Mouse (Mus musculus): ENCODE data around the gene Ndufv1. TPM values are rescaled to one million over a fixed set of nuclear protein-coding genes. Genes with fewer than 3 reads are reported as not detected.

The Ndufv1 gene
- polyA plus RNA-seq, 1 experiment from 2014 or later: 180 TPM

DNA sequence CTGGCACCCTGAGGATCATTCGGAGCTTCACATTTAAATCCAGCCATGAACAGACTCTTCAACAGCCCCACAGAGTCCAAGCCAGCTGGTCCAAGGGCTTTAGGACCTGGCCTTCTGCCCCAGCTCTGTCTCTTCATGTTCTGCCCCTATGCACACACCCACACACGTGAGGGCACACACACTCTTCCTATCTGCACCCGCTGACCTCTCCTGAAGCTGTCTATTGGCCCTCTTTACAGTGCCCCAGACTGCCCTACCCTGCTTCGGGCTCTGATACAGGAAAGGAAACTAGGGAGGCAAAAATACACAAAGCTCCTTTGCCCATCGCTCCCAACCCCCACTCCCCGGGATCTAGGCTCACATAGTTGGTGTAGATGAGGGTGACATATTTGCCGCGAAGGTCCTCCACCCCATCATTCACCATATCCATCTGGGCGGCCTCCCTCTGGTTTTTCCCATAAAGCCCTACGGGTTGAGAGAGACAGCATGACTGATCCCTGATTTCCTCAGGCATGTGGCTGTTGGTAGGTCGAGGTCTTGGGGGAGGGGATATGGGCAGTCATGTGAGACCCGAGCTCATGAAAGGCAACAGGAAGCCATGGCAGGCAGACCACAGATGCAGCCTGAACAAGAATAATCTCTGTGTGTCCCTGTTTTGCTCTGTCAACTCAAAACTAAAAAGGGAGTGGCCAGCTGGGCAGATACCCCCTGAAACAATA is 23.9 kb upstream of the Ndufv1 start:
- Histone ChIP-seq H3K4me1 (ENCODE audit: control insufficient read depth, insufficient read depth, low read length) (peaks cover 9% of the 10 kb centered on the region; the same call in 1 of the 2 replicates), H3K36me3 (ENCODE audit: control insufficient read depth, insufficient read depth, low read length) (no peaks in the 10 kb centered on the region), H3K9me3 (ENCODE audit: control insufficient read depth, low read length) (no peaks in the 10 kb centered on the region), H3K4me2 (no peak overlapping the region), H3K4me3 (ENCODE audit: low read depth, low read length) (no peak overlapping the region), H3K27me3 (ENCODE audit: control insufficient read depth, insufficient read depth, low read length) (no peaks in the 10 kb centered on the region), H3K27ac (ENCODE audit: low read depth, low read length) (no peak overlapping the region), H3K9ac (ENCODE audit: low read length) (no peak overlapping the region)
- DNase-seq (ENCODE audit: low spot score, missing footprints) (peak; percentile 73), ATAC-seq (ENCODE audit: low FRiP score) (no peak)
- WGBS: 77% methylated on average over 12 of the region's 12 CpGs

DNA sequence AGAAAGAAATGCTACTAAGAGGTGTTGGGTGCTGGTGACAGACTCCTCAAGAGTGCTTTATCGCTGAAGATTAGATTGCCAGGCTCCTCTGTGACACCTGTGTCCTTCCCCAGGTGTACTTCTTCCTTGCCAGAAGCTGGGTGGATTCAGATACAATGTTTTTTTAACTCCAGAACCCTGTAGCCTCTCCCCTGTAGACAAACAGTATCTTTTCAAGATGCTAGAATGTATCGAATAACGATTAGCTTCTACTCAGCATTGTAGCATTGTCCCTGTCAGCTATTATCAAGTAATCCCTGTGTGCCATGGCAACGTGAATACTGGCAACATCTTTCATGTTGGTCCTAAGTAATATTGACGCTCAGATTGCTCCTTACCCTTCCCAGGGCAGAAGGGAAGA is 21.1 kb upstream of the Ndufv1 start:
- ATAC-seq (ENCODE audit: low FRiP score) (no peak), DNase-seq (ENCODE audit: low spot score, missing footprints) (peak; percentile 17)
- Histone ChIP-seq H3K27me3 (ENCODE audit: control insufficient read depth, insufficient read depth, low read length) (no peaks in the 10 kb centered on the region), H3K4me3 (ENCODE audit: low read depth, low read length) (no peak overlapping the region), H3K9me3 (ENCODE audit: control insufficient read depth, low read length) (no peaks in the 10 kb centered on the region), H3K27ac (ENCODE audit: low read depth, low read length) (no peak overlapping the region), H3K36me3 (ENCODE audit: control insufficient read depth, insufficient read depth, low read length) (no peaks in the 10 kb centered on the region), H3K4me2 (no peak overlapping the region), H3K9ac (ENCODE audit: low read length) (no peak overlapping the region), H3K4me1 (ENCODE audit: control insufficient read depth, insufficient read depth, low read length) (peaks cover 9% of the 10 kb centered on the region; the same call in 1 of the 2 replicates)
- 54% methylated on average over 5 of the region's 5 CpGs for whole genome bisulfite sequencing

DNA sequence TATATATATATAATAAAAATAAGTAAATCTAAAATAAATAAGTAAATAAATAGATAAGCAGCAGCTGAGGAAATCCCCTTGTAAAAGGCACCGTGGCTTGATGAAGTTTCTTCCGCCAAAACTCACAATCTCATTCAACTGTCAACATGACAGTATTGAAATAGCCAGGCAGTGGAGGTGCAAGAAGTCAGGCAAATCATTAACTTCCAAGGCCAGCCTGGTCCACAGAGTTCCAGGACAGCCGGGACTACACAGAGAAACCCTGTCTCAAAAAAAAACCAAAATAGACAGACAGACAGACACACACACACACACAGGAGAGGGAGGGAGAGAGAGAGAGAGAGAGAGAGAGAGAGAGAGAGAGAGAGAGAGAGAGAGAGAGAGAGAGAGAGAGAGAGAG is 20.7 kb upstream of the Ndufv1 start:
- H3K27me3 ChIP-seq (ENCODE audit: control insufficient read depth, insufficient read depth, low read length): no peaks in the 10 kb centered on the region
- no peaks in the 10 kb centered on the region for H3K36me3 ChIP-seq (ENCODE audit: control insufficient read depth, insufficient read depth, low read length)
- no peak overlapping the region for H3K27ac ChIP-seq (ENCODE audit: low read depth, low read length)
- H3K4me1 ChIP-seq (ENCODE audit: control insufficient read depth, insufficient read depth, low read length): peaks cover 9% of the 10 kb centered on the region; the same call in 1 of the 2 replicates
- ATAC-seq (ENCODE audit: low FRiP score) (no peak), DNase-seq (ENCODE audit: low spot score, missing footprints) (no peak)
- H3K4me2 ChIP-seq: no peak overlapping the region
- H3K9me3 ChIP-seq (ENCODE audit: control insufficient read depth, low read length): no peaks in the 10 kb centered on the region
- no peak overlapping the region for H3K9ac ChIP-seq (ENCODE audit: low read length)
- WGBS: 83% methylated on average over 3 of the region's 3 CpGs
- no peak overlapping the region for H3K4me3 ChIP-seq (ENCODE audit: low read depth, low read length)

DNA sequence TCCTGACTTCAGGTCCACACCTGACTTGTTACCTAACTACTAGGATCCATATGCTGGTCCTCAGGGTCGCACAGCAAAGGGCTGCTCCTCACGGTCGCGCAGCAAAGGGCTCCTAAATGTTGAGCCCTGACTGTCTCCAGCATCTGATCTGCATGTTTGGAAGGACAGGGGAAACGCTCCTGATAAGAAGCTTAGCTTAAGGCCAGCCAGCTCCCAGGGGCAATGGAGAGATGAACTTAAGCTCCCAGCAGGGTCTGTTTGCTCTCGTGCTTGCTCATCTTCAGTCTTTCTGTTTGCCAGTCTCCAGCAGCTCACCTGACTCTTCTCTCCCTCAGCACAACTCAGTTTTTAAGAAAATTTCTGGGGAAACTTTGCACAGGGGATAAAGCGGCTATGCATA is 20.1 kb upstream of the Ndufv1 start:
- Histone ChIP-seq H3K27ac (ENCODE audit: low read depth, low read length) (no peak overlapping the region), H3K9ac (ENCODE audit: low read length) (no peak overlapping the region), H3K4me1 (ENCODE audit: control insufficient read depth, insufficient read depth, low read length) (peaks cover 5% of the 10 kb centered on the region; the same call in 1 of the 2 replicates), H3K36me3 (ENCODE audit: control insufficient read depth, insufficient read depth, low read length) (no peaks in the 10 kb centered on the region), H3K27me3 (ENCODE audit: control insufficient read depth, insufficient read depth, low read length) (no peaks in the 10 kb centered on the region), H3K4me2 (no peak overlapping the region), H3K4me3 (ENCODE audit: low read depth, low read length) (no peak overlapping the region), H3K9me3 (ENCODE audit: control insufficient read depth, low read length) (no peaks in the 10 kb centered on the region)
- DNase-seq (ENCODE audit: low spot score, missing footprints): no peak
- no peak for ATAC-seq (ENCODE audit: low FRiP score)
- WGBS: 55% methylated on average over 7 of the region's 7 CpGs

DNA sequence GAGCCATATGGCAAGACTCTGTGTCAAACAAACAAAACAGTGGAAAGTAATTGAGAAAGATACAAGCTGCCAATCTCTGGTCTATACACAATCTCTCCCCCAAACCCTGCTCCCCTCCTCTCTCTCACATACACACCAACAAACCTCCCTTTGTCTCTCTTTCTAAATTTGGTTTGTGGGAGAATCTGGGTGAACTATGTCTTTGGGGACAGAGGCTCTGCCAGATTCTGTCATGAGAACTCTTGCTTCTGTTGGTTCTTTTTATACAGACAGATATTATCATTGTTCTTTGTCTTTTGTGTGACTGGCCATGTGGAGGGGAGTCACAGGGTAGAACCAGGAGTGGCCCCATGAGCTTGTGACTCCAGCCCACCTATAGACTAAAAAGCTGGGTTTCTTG is 15.0 kb upstream of the Ndufv1 start:
- no peak overlapping the region for H3K4me2 ChIP-seq
- H3K36me3 ChIP-seq (ENCODE audit: control insufficient read depth, insufficient read depth, low read length): no peaks in the 10 kb centered on the region
- no peaks in the 10 kb centered on the region for H3K27me3 ChIP-seq (ENCODE audit: control insufficient read depth, insufficient read depth, low read length)
- no peak overlapping the region for H3K9ac ChIP-seq (ENCODE audit: low read length)
- ATAC-seq (ENCODE audit: low FRiP score): no peak
- H3K4me1 ChIP-seq (ENCODE audit: control insufficient read depth, insufficient read depth, low read length): no peaks in the 10 kb centered on the region
- H3K9me3 ChIP-seq (ENCODE audit: control insufficient read depth, low read length): no peaks in the 10 kb centered on the region
- H3K4me3 ChIP-seq (ENCODE audit: low read depth, low read length): no peak overlapping the region
- DNase-seq (ENCODE audit: low spot score, missing footprints): peak; percentile 17
- H3K27ac ChIP-seq (ENCODE audit: low read depth, low read length): no peak overlapping the region

DNA sequence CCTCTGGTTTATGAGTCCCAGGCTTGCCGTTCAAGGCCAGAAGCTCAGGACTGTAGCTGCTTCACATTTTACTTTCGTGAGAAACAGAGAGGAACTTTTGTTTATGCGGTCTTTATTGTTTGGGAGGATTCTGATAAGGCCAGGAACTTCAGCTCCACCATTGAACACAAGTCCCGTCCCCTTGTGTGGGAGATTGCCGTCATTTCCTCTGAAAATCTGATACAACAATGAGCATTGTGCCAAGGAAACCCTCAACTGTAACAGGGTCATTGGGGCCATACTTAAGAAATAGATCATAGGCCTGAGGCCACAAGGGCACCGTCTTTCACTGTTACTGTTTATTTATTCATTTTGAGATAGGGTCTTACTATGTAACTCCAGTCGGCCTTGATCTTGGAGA is 10.6 kb upstream of the Ndufv1 start:
- Histone ChIP-seq H3K4me1 (ENCODE audit: control insufficient read depth, insufficient read depth, low read length) (no peaks in the 10 kb centered on the region), H3K9ac (ENCODE audit: low read length) (no peak overlapping the region), H3K9me3 (ENCODE audit: control insufficient read depth, low read length) (no peaks in the 10 kb centered on the region), H3K27me3 (ENCODE audit: control insufficient read depth, insufficient read depth, low read length) (no peaks in the 10 kb centered on the region), H3K4me3 (ENCODE audit: low read depth, low read length) (no peak overlapping the region), H3K4me2 (no peak overlapping the region), H3K36me3 (ENCODE audit: control insufficient read depth, insufficient read depth, low read length) (no peaks in the 10 kb centered on the region), H3K27ac (ENCODE audit: low read depth, low read length) (no peak overlapping the region)
- no peak for DNase-seq (ENCODE audit: low spot score, missing footprints)
- 86% methylated on average over 7 of the region's 7 CpGs for WGBS
- ATAC-seq (ENCODE audit: low FRiP score): no peak

DNA sequence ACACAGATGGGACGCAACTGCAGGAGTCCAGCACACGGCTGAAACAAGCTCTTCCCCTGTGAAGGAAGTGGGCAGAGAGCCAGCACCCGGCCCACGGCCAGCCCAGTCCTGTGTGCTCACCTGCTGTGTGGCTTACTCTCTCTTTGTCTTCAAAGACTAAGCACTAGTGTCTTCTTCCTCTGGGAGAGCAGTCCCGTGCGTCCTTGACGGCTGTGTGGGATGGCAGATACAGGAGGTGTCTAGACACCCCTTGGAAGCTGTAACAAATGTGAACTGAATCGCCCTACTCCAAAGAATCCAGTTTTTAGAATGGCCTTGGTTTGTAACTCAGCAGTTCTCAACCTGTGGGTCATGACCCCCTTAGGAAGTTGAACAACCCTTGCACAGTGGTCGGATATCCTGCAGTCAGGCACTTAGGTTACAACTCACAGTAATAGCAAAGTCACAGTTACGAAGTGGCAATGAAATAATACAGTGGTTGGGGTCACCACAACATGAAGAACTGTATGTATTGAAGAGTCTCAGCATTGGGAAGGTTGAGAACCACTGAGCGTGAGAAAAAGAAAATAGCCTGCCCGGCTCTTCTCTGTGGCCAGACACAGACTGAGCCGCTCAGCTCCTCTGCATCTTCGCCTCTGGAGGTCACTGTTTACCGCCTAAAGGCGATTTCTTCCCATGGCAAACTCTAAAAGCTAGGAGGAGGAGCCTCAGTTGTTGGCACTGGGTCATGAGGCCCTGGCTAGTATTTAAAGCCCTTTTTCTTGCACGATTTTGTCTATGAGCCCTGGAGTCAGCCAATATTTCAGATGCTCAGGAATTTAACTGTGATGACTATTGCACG is 6.4 kb upstream of the Ndufv1 start:
- H3K9me3 ChIP-seq (ENCODE audit: control insufficient read depth, low read length): no peaks in the 10 kb centered on the region
- ATAC-seq (ENCODE audit: low FRiP score): 0 out of 2 replicates have a peak, but pooled peaks have one; percentile 52
- WGBS: 37% methylated on average over 18 of the region's 18 CpGs
- H3K4me1 ChIP-seq (ENCODE audit: control insufficient read depth, insufficient read depth, low read length): no peaks in the 10 kb centered on the region
- H3K27me3 ChIP-seq (ENCODE audit: control insufficient read depth, insufficient read depth, low read length): no peaks in the 10 kb centered on the region
- no peaks in the 10 kb centered on the region for H3K36me3 ChIP-seq (ENCODE audit: control insufficient read depth, insufficient read depth, low read length)
- H3K9ac ChIP-seq (ENCODE audit: low read length): no peak overlapping the region
- peak; percentile 92 for DNase-seq (ENCODE audit: low spot score, missing footprints)
- no peak overlapping the region for H3K4me3 ChIP-seq (ENCODE audit: low read depth, low read length)
- no peak overlapping the region for H3K27ac ChIP-seq (ENCODE audit: low read depth, low read length)
- H3K4me2 ChIP-seq: no peak overlapping the region

DNA sequence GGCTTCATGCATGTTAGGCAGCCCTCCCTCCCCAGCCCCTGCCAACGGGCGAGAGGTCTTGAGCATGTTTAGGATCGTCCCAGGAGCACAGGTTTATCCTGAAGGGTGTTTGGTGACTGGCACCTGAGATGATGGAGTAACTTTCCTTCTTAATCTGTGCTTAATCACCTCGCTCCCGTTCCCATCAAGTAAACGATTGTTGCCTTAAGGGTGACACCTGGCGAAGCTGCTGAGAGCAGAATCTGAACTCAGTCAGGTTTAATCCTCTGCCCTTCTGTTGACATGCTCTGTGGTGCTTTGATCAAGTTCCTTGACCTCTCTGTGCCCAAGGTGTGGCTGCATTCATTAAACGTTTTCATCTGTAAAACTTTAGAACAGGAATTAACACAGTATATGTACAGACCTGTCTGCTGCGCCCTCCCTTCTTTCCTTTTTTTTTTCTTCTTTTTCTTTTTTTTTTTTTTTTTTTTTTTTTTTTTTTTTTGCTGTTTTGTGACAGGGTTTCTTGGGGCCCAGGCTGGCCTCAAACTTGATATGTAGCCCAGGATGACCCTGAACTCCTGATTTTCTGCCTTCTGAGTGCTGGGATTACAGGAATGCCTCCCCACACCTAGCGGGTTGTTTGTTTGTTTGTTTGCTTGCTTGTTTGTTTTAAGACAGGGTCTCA is 5.4 kb upstream of the Ndufv1 start:
- no peak for ATAC-seq (ENCODE audit: low FRiP score)
- DNase-seq (ENCODE audit: low spot score, missing footprints): peak; percentile 69
- H3K36me3 ChIP-seq (ENCODE audit: control insufficient read depth, insufficient read depth, low read length): no peaks in the 10 kb centered on the region

DNA sequence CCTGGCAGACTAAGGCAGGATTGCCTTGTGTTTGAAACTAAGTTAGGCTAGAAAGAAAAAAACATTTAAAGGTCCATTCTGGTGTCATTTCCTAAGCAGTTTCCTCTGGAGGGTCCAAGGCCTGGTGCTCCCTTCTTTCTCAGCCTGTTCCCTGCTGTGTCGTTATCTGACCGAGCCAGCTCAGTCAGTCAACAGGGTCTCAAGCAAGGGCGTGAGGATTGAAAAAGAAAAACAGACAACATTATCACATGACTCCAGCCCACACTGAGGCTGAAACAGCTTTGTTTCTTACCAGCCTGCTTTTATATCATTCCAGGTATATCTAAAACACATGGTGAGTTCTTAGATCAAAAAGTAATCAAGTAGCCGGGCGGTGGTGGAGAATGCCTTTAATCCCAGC is 3.0 kb upstream of the Ndufv1 start:
- Histone ChIP-seq H3K27me3 (ENCODE audit: control insufficient read depth, insufficient read depth, low read length) (no peaks in the 10 kb centered on the region), H3K36me3 (ENCODE audit: control insufficient read depth, insufficient read depth, low read length) (0 out of 2 replicates have a peak, but pooled peaks cover 3% of the 10 kb centered on the region), H3K4me1 (ENCODE audit: control insufficient read depth, insufficient read depth, low read length) (peaks cover 8% of the 10 kb centered on the region; the same call in 1 of the 2 replicates), H3K27ac (ENCODE audit: low read depth, low read length) (no peak overlapping the region), H3K4me2 (no peak overlapping the region), H3K9ac (ENCODE audit: low read length) (no peak overlapping the region), H3K9me3 (ENCODE audit: control insufficient read depth, low read length) (no peaks in the 10 kb centered on the region), H3K4me3 (ENCODE audit: low read depth, low read length) (no peak overlapping the region)
- 62% methylated on average over 5 of the region's 5 CpGs for WGBS
- DNase-seq (ENCODE audit: low spot score, missing footprints) (no peak), ATAC-seq (ENCODE audit: low FRiP score) (no peak)

More for the DNA sequence above, 5.4 kb upstream of the Ndufv1 start:
- Histone ChIP-seq H3K27me3 (ENCODE audit: control insufficient read depth, insufficient read depth, low read length) (no peaks in the 10 kb centered on the region), H3K9me3 (ENCODE audit: control insufficient read depth, low read length) (no peaks in the 10 kb centered on the region), H3K27ac (ENCODE audit: low read depth, low read length) (no peak overlapping the region), H3K4me3 (ENCODE audit: low read depth, low read length) (no peak overlapping the region), H3K9ac (ENCODE audit: low read length) (no peak overlapping the region), H3K4me1 (ENCODE audit: control insufficient read depth, insufficient read depth, low read length) (0 out of 2 replicates have a peak, but pooled peaks cover under 1% of the 10 kb centered on the region), H3K4me2 (no peak overlapping the region)
- 60% methylated on average over 10 of the region's 10 CpGs for WGBS
